Mouse (Mus musculus): Measurements from ENCODE around the gene Clybl. TPM values are rescaled to one million over a fixed set of nuclear protein-coding genes. Genes with fewer than 3 reads are reported as not detected.

Gene Clybl
- total and polyA plus RNA-seq, 2 experiments from 2014 or later = 10.6 to 21.0 TPM

GRCm38 (mm10) chr14:122226666-122227453, 45.4 kb downstream of the Clybl start:
- no peak overlapping the region; the same call in 1 of the 2 replicates for H3K9ac ChIP-seq
- no peak overlapping the region for H3K27ac ChIP-seq (ENCODE audit: low read depth, low read length)
- DNase-seq = peak; percentile 30
- H3K27me3 ChIP-seq (ENCODE audit: insufficient read depth, low read length) = peaks cover 50% of the 10 kb centered on the region
- no peaks in the 10 kb centered on the region for H3K4me1 ChIP-seq (ENCODE audit: insufficient read depth)
- H3K36me3 ChIP-seq (ENCODE audit: insufficient read depth) = no peaks in the 10 kb centered on the region
- TF ChIP-seq CTCF (IDR thresholded peaks at IDR 0.05; ENCODE audit: low read depth) = no peak
- H3K4me2 ChIP-seq (ENCODE audit: low read depth) = 0 out of 2 replicates have a peak overlapping the region, but pooled peaks have one; percentile 13
- ATAC-seq = no peak
- no peak overlapping the region for H3K4me3 ChIP-seq (ENCODE audit: low read depth, low read length)
- 40% methylated on average over 22 of the region's 22 CpGs for WGBS
- no peaks in the 10 kb centered on the region for H3K9me3 ChIP-seq (ENCODE audit: low read length)

GRCm38 (mm10) chr14:122227454-122227951, 46.0 kb downstream of the Clybl start:
- peak; percentile 54 for DNase-seq
- ATAC-seq = no peak
- Histone ChIP-seq H3K27me3 (ENCODE audit: insufficient read depth, low read length) (peaks cover 50% of the 10 kb centered on the region), H3K27ac (ENCODE audit: low read depth, low read length) (no peak overlapping the region; the same call in 1 of the 2 replicates), H3K4me2 (ENCODE audit: low read depth) (0 out of 2 replicates have a peak overlapping the region, but pooled peaks have one; percentile 13), H3K4me3 (ENCODE audit: low read depth, low read length) (no peak overlapping the region), H3K36me3 (ENCODE audit: insufficient read depth) (no peaks in the 10 kb centered on the region), H3K4me1 (ENCODE audit: insufficient read depth) (no peaks in the 10 kb centered on the region), H3K9me3 (ENCODE audit: low read length) (no peaks in the 10 kb centered on the region), H3K9ac (no peak overlapping the region; the same call in 1 of the 2 replicates)
- WGBS = 9% methylated on average over 14 of the region's 14 CpGs
- no peak for TF ChIP-seq CTCF (IDR thresholded peaks at IDR 0.05; ENCODE audit: low read depth)

DNA sequence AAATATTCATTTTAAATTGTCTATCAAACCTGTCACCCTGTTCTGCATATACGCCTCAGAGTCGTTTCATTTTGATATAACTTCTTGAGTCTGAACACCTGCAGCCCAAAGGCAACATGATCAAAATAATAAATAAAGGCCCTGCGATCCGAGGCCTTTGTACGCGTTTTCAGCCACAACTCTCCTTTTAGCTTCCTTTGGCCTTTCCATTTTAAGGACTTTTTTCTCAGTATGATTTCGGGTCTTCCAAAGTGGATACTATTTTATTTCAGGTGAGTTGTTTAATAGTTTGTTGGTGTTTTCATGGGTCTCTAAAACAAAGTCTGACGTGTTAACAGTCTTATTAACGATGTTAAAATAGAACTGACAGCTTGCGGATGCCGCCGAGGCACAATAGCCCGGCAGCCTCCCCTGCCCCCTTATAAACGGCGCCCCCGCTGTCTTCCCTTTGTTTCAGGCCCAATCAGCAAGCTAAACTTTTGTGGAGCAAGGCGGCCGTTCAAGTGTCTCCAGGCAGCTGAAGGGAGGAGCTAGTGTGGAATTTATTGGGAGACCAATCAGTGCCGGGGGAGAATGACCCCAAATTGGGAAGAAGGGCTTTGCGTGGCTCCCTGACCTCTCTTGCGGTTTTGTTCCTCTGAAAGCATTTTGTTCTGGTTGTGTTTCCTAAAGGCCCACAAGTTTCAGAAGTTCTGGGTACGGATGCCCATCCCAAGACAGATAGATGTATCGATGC, 47.5 kb downstream of the Clybl start:
- Histone ChIP-seq H3K4me1 (ENCODE audit: insufficient read depth) (no peaks in the 10 kb centered on the region), H3K27ac (ENCODE audit: low read depth, low read length) (no peak overlapping the region), H3K36me3 (ENCODE audit: insufficient read depth) (no peaks in the 10 kb centered on the region), H3K4me3 (ENCODE audit: low read depth, low read length) (no peak overlapping the region), H3K9ac (no peak overlapping the region), H3K4me2 (ENCODE audit: low read depth) (no peak overlapping the region), H3K9me3 (ENCODE audit: low read length) (no peaks in the 10 kb centered on the region), H3K27me3 (ENCODE audit: insufficient read depth, low read length) (peaks cover 54% of the 10 kb centered on the region)
- WGBS = 22% methylated on average over 23 of the region's 23 CpGs
- no peak; the same call in 1 of the 2 replicates for ATAC-seq
- TF ChIP-seq CTCF (IDR thresholded peaks at IDR 0.05; ENCODE audit: low read depth) = no peak
- DNase-seq = peak; percentile 51

- H3K4me2 ChIP-seq (ENCODE audit: low read depth) = no peak overlapping the region
- TF ChIP-seq CTCF (IDR thresholded peaks at IDR 0.05; ENCODE audit: low read depth) = no peak
- H3K27ac ChIP-seq (ENCODE audit: low read depth, low read length) = no peak overlapping the region
- H3K36me3 ChIP-seq (ENCODE audit: insufficient read depth) = no peaks in the 10 kb centered on the region
- peaks cover 48% of the 10 kb centered on the region for H3K27me3 ChIP-seq (ENCODE audit: insufficient read depth, low read length)
- no peak overlapping the region for H3K9ac ChIP-seq
- WGBS = 55% methylated on average over 5 of the region's 5 CpGs
- no peak overlapping the region for H3K4me3 ChIP-seq (ENCODE audit: low read depth, low read length)
- H3K4me1 ChIP-seq (ENCODE audit: insufficient read depth) = no peaks in the 10 kb centered on the region
- no peak for ATAC-seq
- DNase-seq = peak; percentile 18
- H3K9me3 ChIP-seq (ENCODE audit: low read length) = no peaks in the 10 kb centered on the region
Measured at GRCm38 (mm10) chr14:122229988-122230387, 48.5 kb downstream of the Clybl start.

- Histone ChIP-seq H3K27me3 (ENCODE audit: insufficient read depth, low read length) (peaks cover 42% of the 10 kb centered on the region), H3K36me3 (ENCODE audit: insufficient read depth) (no peaks in the 10 kb centered on the region), H3K4me2 (ENCODE audit: low read depth) (peak overlapping the region; percentile 13; the same call in 1 of the 2 replicates), H3K9ac (no peak overlapping the region), H3K4me1 (ENCODE audit: insufficient read depth) (no peaks in the 10 kb centered on the region), H3K9me3 (ENCODE audit: low read length) (no peaks in the 10 kb centered on the region), H3K27ac (ENCODE audit: low read depth, low read length) (no peak overlapping the region), H3K4me3 (ENCODE audit: low read depth, low read length) (no peak overlapping the region)
- peak; percentile 74 for ATAC-seq
- WGBS = 13% methylated on average over 14 of the region's 14 CpGs
- peak; percentile 63 for DNase-seq
- TF ChIP-seq CTCF (IDR thresholded peaks at IDR 0.05; ENCODE audit: low read depth) = no peak
Measured at GRCm38 (mm10) chr14:122230621-122231025, 49.1 kb downstream of the Clybl start.

DNA sequence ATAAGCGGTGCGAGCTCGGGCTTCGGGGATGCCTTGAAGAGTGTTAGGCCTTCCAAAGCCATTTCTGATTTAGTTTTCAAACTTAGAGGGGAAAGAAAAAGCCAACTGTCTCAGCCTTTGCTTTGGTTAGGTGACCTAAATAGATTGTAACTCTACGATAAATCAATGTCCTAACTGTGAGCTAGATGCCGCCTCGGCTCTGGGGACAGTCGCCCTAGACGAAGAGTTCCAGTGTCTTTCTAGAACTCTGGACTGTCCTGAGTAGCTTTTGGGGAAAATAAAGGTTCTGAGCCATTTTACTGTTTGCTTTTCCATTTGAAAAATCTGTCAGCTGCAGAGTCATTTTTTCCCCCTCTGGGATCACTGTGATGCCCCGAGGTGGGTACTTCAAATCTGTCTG, 49.6 kb downstream of the Clybl start:
- DNase-seq = no peak
- H3K36me3 ChIP-seq (ENCODE audit: insufficient read depth) = no peaks in the 10 kb centered on the region
- H3K4me3 ChIP-seq (ENCODE audit: low read depth, low read length) = no peak overlapping the region
- H3K4me2 ChIP-seq (ENCODE audit: low read depth) = peak overlapping the region; percentile 13; the same call in 1 of the 2 replicates
- no peak for TF ChIP-seq CTCF (IDR thresholded peaks at IDR 0.05; ENCODE audit: low read depth)
- H3K9me3 ChIP-seq (ENCODE audit: low read length) = no peaks in the 10 kb centered on the region
- WGBS = 43% methylated on average over 10 of the region's 10 CpGs
- no peaks in the 10 kb centered on the region for H3K4me1 ChIP-seq (ENCODE audit: insufficient read depth)
- no peak overlapping the region for H3K27ac ChIP-seq (ENCODE audit: low read depth, low read length)
- ATAC-seq = no peak
- H3K9ac ChIP-seq = no peak overlapping the region
- H3K27me3 ChIP-seq (ENCODE audit: insufficient read depth, low read length) = peaks cover 39% of the 10 kb centered on the region

Data from forebrain, postnatal 0 days (tissue).